Mouse (Mus musculus): Measurements from ENCODE around the gene Sept8. TPM values are rescaled to one million over a fixed set of nuclear protein-coding genes. Genes with fewer than 3 reads are reported as not detected.

The Sept8 gene
- total RNA-seq, 2 experiments from 2014 or later, result 111 to 124 TPM

GRCm38 (mm10) chr11:53521821-53522131 is 2.7 kb downstream of the Sept8 start:
- DNase-seq (ENCODE audit: extremely low spot score in 1 of 2, low spot score in 2 of 2), result no peak
- intact Hi-C loops (cut with DNase I), result loop anchor here (2.0 kb wide), 1 partner anchor 47 kb away; no protein-coding TSS in a partner anchor

GRCm38 (mm10) chr11:53522362-53522761 is 3.3 kb downstream of the Sept8 start:
- intact Hi-C loops (cut with DNase I), result no loop called here

GRCm38 (mm10) chr11:53522930-53523329 is 3.9 kb downstream of the Sept8 start:
- DNase-seq (ENCODE audit: extremely low spot score in 1 of 2, low spot score in 2 of 2), result peak in 1 of 2 experiments; percentile 74
- intact Hi-C loops (cut with DNase I), result no loop called here

More at GRCm38 (mm10) chr11:53522362-53522761, 3.3 kb downstream of the Sept8 start:
- no peak for DNase-seq (ENCODE audit: extremely low spot score in 1 of 2, low spot score in 2 of 2)

- DNase-seq (ENCODE audit: extremely low spot score in 1 of 2, low spot score in 2 of 2), result no peak
- intact Hi-C loops (cut with DNase I), result no loop called here
Measured at GRCm38 (mm10) chr11:53523545-53524405, 4.7 kb downstream of the Sept8 start.

GRCm38 (mm10) chr11:53524905-53525304 is 5.8 kb downstream of the Sept8 start:
- intact Hi-C loops (cut with DNase I), result no loop called here
- DNase-seq (ENCODE audit: extremely low spot score in 1 of 2, low spot score in 2 of 2), result no peak

GRCm38 (mm10) chr11:53525461-53525860 is 6.4 kb downstream of the Sept8 start:
- no peak for DNase-seq (ENCODE audit: extremely low spot score in 1 of 2, low spot score in 2 of 2)

GRCm38 (mm10) chr11:53528397-53529252 is 9.6 kb downstream of the Sept8 start:
- intact Hi-C loops (cut with DNase I), result no loop called here
- DNase-seq (ENCODE audit: extremely low spot score in 1 of 2, low spot score in 2 of 2), result no peak

More at GRCm38 (mm10) chr11:53525461-53525860, 6.4 kb downstream of the Sept8 start:
- intact Hi-C loops (cut with DNase I), result no loop called here

- intact Hi-C loops (cut with DNase I), result no loop called here
Measured at GRCm38 (mm10) chr11:53529253-53529557, 10.1 kb downstream of the Sept8 start.

GRCm38 (mm10) chr11:53530001-53530400 is 10.9 kb downstream of the Sept8 start:
- no peak for DNase-seq (ENCODE audit: extremely low spot score in 1 of 2, low spot score in 2 of 2)
- intact Hi-C loops (cut with DNase I), result loop anchor here (5.0 kb wide), 1 partner anchor 37 kb away; the partner anchor contains the start of gene Kif3a

More at GRCm38 (mm10) chr11:53529253-53529557, 10.1 kb downstream of the Sept8 start:
- DNase-seq (ENCODE audit: extremely low spot score in 1 of 2, low spot score in 2 of 2), result peak in 1 of 2 experiments; percentile 44

GRCm38 (mm10) chr11:53531578-53532230 is 12.6 kb downstream of the Sept8 start:
- DNase-seq (ENCODE audit: extremely low spot score in 1 of 2, low spot score in 2 of 2), result no peak
- intact Hi-C loops (cut with DNase I), result loop anchor here (5.0 kb wide), 1 partner anchor 36 kb away; the partner anchor contains the start of gene Kif3a

- intact Hi-C loops (cut with DNase I), result loop anchor here (5.0 kb wide), 1 partner anchor 35 kb away; the partner anchor contains the start of gene Kif3a
- DNase-seq (ENCODE audit: extremely low spot score in 1 of 2, low spot score in 2 of 2), result no peak
Measured at GRCm38 (mm10) chr11:53532231-53532620, 13.2 kb downstream of the Sept8 start.

- DNase-seq (ENCODE audit: extremely low spot score in 1 of 2, low spot score in 2 of 2), result no peak
Measured at GRCm38 (mm10) chr11:53539002-53539491, 20.0 kb downstream of the Sept8 start.

GRCm38 (mm10) chr11:53540394-53540793 is 21.3 kb downstream of the Sept8 start:
- DNase-seq (ENCODE audit: extremely low spot score in 1 of 2, low spot score in 2 of 2), result no peak
- intact Hi-C loops (cut with DNase I), result no loop called here

More at GRCm38 (mm10) chr11:53539002-53539491, 20.0 kb downstream of the Sept8 start:
- intact Hi-C loops (cut with DNase I), result no loop called here

- DNase-seq (ENCODE audit: extremely low spot score in 1 of 2, low spot score in 2 of 2), result no peak
- intact Hi-C loops (cut with DNase I), result no loop called here
Measured at GRCm38 (mm10) chr11:53541222-53541621, 22.2 kb downstream of the Sept8 start.

- no peak for DNase-seq (ENCODE audit: extremely low spot score in 1 of 2, low spot score in 2 of 2)
- intact Hi-C loops (cut with DNase I), result no loop called here
Measured at GRCm38 (mm10) chr11:53543021-53543420, 24.0 kb downstream of the Sept8 start.

GRCm38 (mm10) chr11:53546271-53546670 is 27.2 kb downstream of the Sept8 start:
- intact Hi-C loops (cut with DNase I), result no loop called here
- DNase-seq (ENCODE audit: extremely low spot score in 1 of 2, low spot score in 2 of 2), result no peak

GRCm38 (mm10) chr11:53547566-53547965 is 28.5 kb downstream of the Sept8 start:
- DNase-seq (ENCODE audit: extremely low spot score in 1 of 2, low spot score in 2 of 2), result no peak
- intact Hi-C loops (cut with DNase I), result no loop called here

- no peak for DNase-seq (ENCODE audit: extremely low spot score in 1 of 2, low spot score in 2 of 2)
- intact Hi-C loops (cut with DNase I), result no loop called here
Measured at GRCm38 (mm10) chr11:53548036-53548605, 29.1 kb downstream of the Sept8 start.

GRCm38 (mm10) chr11:53550714-53551113 is 31.7 kb downstream of the Sept8 start:
- intact Hi-C loops (cut with DNase I), result no loop called here
- no peak for DNase-seq (ENCODE audit: extremely low spot score in 1 of 2, low spot score in 2 of 2)

All from left cerebral cortex, postnatal 10 days (tissue).